Mouse (Mus musculus) thymus, adult 2 months (tissue): ENCODE measurements around the gene Slc39a1.

Source experiments
- CTCF ChIP-seq: fragments of 200-500 bp; IDR thresholded peaks from 2 replicates; pipeline ENCODE4 v1.5.1; 2012; ENCODE audit warnings: mild to moderate bottlenecking, control low read depth, low read length, moderate library complexity, borderline replicate concordance; ENCODE audit not compliant: control insufficient read depth, poor library complexity, insufficient read depth; ENCODE audit errors: extremely low read depth
- POLR2A ChIP-seq: fragments of 200-500 bp; IDR thresholded peaks from 2 replicates; pipeline ENCODE4 v1.6.1; 2012; ENCODE audit warnings: mild to moderate bottlenecking, low read length, control low read depth, moderate library complexity; ENCODE audit not compliant: control insufficient read depth, poor library complexity, insufficient read depth; ENCODE audit errors: extremely low read depth

GRCm38 (mm10) chr3:90247630-90247959 is 377 bp upstream of the Slc39a1 start:
- TF ChIP-seq CTCF (no peak), POLR2A (no peak)
